Mouse (Mus musculus) splenic B cell, adult 2 months (primary cell): Measurements from ENCODE around the gene Kcnk2.

Experiments used
- DNase-seq: peaks from one replicate; pipeline ENCODE4 v3.0.0-alpha.2; 2011; ENCODE audit warnings: low read depth, low spot score
- H3K27me3 ChIP-seq: 2 replicates; pipeline ENCODE4 v1.6.1; 2012; ENCODE audit warnings: mild to moderate bottlenecking, low read length, moderate library complexity, mixed read lengths; ENCODE audit not compliant: control insufficient read depth, poor library complexity, insufficient read depth, severe bottlenecking
- H3K36me3 ChIP-seq: 2 replicates; pipeline ENCODE4 v1.6.1; 2012; ENCODE audit warnings: mild to moderate bottlenecking, low read length, moderate library complexity, mixed read lengths; ENCODE audit not compliant: control insufficient read depth, poor library complexity, insufficient read depth, severe bottlenecking

Gene Kcnk2

GRCm38 (mm10) chr1:189214477-189214876 lies 187.6 kb downstream of the Kcnk2 start:
- H3K27me3 ChIP-seq, result no peaks in the 10 kb centered on the region
- DNase-seq, result no peak
- no peaks in the 10 kb centered on the region for H3K36me3 ChIP-seq

- H3K27me3 ChIP-seq, result no peaks in the 10 kb centered on the region
- no peaks in the 10 kb centered on the region for H3K36me3 ChIP-seq
- DNase-seq, result no peak
Measured at GRCm38 (mm10) chr1:189209715-189210108, 192.4 kb downstream of the Kcnk2 start.

- no peak for DNase-seq
- Histone ChIP-seq H3K36me3 (no peaks in the 10 kb centered on the region), H3K27me3 (no peaks in the 10 kb centered on the region)
Measured at GRCm38 (mm10) chr1:189209029-189209714, 192.9 kb downstream of the Kcnk2 start.

GRCm38 (mm10) chr1:189208605-189209004 lies 193.5 kb downstream of the Kcnk2 start:
- Histone ChIP-seq H3K27me3 (no peaks in the 10 kb centered on the region), H3K36me3 (no peaks in the 10 kb centered on the region)
- DNase-seq, result no peak

- no peaks in the 10 kb centered on the region for H3K36me3 ChIP-seq
- no peaks in the 10 kb centered on the region for H3K27me3 ChIP-seq
- DNase-seq, result no peak
Measured at GRCm38 (mm10) chr1:189195758-189196157, 206.3 kb downstream of the Kcnk2 start.

GRCm38 (mm10) chr1:189187737-189188390 lies 214.2 kb downstream of the Kcnk2 start:
- H3K27me3 ChIP-seq, result no peaks in the 10 kb centered on the region
- no peak for DNase-seq
- H3K36me3 ChIP-seq, result no peaks in the 10 kb centered on the region

- DNase-seq, result no peak
- Histone ChIP-seq H3K27me3 (no peaks in the 10 kb centered on the region), H3K36me3 (no peaks in the 10 kb centered on the region)
Measured at GRCm38 (mm10) chr1:189185206-189185750, 216.8 kb downstream of the Kcnk2 start.

- H3K36me3 ChIP-seq, result no peaks in the 10 kb centered on the region
- DNase-seq, result no peak
- no peaks in the 10 kb centered on the region for H3K27me3 ChIP-seq
Measured at GRCm38 (mm10) chr1:189177746-189178145, 224.3 kb downstream of the Kcnk2 start.

- H3K27me3 ChIP-seq, result no peaks in the 10 kb centered on the region
- H3K36me3 ChIP-seq, result no peaks in the 10 kb centered on the region
- no peak for DNase-seq
Measured at GRCm38 (mm10) chr1:189173479-189173878, 228.6 kb downstream of the Kcnk2 start.

- H3K36me3 ChIP-seq, result no peaks in the 10 kb centered on the region
- H3K27me3 ChIP-seq, result no peaks in the 10 kb centered on the region
- DNase-seq, result peak; percentile 24
Measured at GRCm38 (mm10) chr1:189171138-189171537, 230.9 kb downstream of the Kcnk2 start.

GRCm38 (mm10) chr1:189165756-189166155 lies 236.3 kb downstream of the Kcnk2 start:
- no peak for DNase-seq
- Histone ChIP-seq H3K27me3 (no peaks in the 10 kb centered on the region), H3K36me3 (no peaks in the 10 kb centered on the region)

GRCm38 (mm10) chr1:189165141-189165540 lies 236.9 kb downstream of the Kcnk2 start:
- no peak for DNase-seq
- Histone ChIP-seq H3K36me3 (no peaks in the 10 kb centered on the region), H3K27me3 (no peaks in the 10 kb centered on the region)

GRCm38 (mm10) chr1:189164721-189165120 lies 237.4 kb downstream of the Kcnk2 start:
- Histone ChIP-seq H3K36me3 (no peaks in the 10 kb centered on the region), H3K27me3 (no peaks in the 10 kb centered on the region)
- no peak for DNase-seq

- H3K27me3 ChIP-seq, result no peaks in the 10 kb centered on the region
- no peaks in the 10 kb centered on the region for H3K36me3 ChIP-seq
- DNase-seq, result no peak
Measured at GRCm38 (mm10) chr1:189164241-189164640, 237.8 kb downstream of the Kcnk2 start.
